Mouse (Mus musculus) retina, postnatal 7 days (tissue): ENCODE results near the gene Lamc3.

Experiments used
- DNase-seq: peaks from one replicate; pipeline ENCODE4 v3.0.0-alpha.2; 2012; ENCODE audit warnings: low read depth, low spot score

The Lamc3 gene

DNA sequence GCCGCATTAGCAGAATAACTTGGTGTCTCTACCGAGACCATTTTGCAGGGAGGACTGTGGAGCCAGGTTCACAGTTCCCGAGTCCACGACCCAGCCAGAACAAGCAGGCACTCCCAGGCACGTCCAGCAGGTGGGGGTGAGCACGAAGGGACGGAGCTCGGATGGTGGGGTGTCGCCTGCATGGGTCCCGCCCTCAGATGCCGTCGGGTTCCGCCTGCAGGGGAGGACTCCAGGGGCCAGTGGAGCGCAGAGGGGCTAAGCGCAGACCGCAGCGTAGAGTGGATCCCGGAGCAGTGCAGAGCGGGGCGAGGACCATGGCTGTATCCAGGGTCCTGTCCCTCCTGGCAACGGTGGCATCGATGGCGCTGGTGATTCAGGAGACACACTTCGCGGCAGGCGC, at the start of gene Lamc3:
Lamc3 (plus strand) TSS at position 262 of the 400 bp plus-strand sequence.
- DNase-seq, result no peak

DNA sequence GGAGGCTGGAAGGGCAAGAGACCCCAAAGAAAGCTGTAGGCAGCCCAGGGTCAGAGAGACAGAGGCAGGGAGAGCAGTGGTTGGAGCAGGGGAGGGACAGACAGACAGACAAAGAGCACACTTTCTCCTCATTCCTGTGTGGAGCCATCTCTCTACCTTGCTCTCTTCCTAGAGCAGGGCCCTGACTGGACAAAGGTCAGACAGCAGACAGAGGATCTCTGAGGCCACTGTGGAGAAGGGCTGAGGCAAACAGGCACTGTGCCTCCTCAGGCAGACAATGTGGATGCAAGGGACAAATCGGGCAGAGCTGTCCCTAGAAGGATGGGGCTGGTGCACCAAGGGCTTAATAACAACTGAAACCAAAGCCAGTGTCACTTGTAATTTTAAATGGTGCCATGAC, 48.2 kb upstream of the Lamc3 start:
- no peak for DNase-seq

DNA sequence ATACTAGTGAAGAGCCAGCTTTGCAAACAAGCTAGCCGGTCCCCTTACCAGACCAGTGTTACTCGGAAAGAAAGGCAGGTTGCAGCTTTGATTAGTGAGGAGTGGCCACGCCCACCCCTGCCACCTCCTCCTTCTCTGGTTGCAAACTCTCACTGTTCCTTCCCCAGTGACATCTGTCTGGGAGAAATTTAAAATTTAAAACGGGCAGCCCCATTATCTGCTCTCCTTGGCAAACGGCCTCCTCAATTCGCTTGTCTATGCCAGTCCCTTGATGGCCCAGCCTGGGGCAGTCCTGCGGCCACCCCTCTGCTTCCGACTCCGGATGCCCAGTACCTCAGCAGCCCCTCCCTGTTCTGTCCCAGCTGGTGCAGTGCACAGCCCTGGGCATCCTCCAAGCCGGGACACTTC, 42.4 kb upstream of the Lamc3 start:
- DNase-seq, result no peak

DNA sequence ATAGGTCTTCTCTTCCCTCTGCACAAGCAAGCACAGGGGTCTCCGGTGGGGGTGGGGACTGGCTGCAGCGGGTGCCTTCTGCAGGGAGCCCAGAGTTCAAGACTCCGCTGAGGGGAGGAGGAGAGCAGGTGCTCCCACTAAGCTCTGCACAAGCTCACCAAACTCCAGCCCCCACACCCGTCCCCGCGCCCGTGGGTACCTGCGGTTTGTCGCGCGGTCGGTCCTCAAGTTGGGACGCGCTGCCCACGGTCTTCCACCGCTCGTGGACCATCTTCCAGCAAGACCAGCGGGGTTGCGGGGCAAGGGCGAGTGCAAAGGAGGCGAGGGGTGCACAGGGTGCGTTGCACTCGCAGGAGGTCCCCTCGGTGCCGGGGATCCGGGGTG, 41.6 kb upstream of the Lamc3 start:
- DNase-seq, result no peak

DNA sequence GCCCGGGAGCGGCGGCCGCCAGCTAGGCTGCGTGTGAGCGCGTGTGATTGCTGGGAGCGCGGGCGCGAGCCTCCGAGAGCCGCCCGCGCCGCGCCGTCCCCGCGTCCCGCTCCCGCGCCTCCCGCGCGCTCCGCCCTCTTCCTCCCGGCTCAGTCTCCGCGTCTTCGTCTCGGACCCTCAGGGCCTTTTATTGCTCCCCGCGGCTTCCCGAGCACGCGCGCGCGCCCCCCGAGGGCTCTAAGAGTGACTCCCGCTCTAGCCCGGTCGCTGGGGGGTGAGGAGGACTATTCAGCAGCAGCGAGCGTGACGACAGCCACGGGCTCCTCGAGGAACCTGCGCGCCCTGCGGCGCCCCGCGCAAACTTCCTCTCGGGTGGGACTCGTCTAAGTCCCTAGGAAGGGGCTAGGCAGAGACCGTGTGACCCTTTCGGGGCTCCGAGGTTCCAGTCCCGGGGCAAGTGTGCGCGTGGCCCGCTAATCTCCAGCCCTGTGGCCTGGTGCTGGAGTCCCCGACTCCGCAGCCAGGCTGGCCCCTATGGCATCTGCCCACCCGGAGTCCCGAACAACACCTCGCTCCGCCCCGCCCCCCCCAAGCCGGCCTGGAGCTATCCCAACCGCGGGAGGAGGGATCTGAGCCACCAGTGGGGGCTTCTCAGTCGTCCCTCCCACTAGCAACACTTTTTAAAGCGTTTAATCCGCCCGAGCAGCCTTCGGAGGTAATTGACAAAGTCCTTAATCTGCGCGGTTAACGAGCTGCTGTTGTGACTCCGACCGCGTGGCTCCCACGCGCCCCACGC, 41.0 kb upstream of the Lamc3 start, which contains the start of gene Fibcd1:
Fibcd1 (minus strand) TSS at position 110 of the 796 bp plus-strand sequence.
- peak; percentile 49 for DNase-seq

DNA sequence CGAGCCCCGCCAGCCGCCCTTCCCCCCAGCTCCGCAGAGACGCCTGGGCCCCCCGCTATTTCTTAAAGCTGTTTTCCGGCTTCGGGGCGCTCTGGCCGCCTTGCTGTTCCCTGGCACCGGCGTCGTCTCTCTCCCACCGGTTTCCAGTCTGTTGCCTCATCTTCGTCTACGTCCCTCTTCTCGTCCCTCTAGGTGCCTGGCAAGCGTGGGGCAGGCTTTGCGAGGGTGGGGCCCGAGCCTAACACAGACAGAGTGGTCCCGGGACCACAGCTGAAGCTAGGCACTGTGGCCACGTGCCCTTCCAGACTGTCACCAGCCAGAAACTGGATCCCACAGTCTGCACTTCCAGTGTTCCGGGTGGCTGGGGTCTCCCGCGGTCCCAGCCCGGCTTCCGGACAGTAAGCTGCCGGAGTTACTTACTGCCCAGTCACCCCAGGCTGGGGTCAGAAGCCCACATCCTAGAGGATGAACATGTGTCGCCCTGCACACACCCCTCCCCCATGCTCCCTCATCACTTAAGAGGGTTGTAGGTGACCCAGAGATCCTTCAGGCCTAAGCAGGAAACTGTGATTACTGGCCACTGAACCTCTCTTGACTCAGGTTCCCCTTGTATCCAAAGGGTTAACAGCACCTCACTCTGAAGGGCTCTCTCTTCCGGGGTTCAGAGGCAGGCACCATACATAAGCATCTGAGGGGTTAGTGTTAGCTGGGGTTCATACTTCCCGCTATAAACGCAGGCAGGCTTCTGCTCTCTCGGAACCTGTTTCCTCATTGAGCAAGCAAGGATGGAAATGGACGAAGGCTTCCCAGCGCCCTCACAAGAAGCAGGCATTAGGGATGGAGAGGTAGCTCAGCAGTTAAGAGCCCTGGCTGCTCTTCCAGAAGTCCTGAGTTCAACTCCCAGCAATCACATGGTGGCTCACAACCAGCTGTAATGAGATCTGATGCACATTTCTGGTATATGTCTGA, 40.1 kb upstream of the Lamc3 start:
- no peak for DNase-seq

DNA sequence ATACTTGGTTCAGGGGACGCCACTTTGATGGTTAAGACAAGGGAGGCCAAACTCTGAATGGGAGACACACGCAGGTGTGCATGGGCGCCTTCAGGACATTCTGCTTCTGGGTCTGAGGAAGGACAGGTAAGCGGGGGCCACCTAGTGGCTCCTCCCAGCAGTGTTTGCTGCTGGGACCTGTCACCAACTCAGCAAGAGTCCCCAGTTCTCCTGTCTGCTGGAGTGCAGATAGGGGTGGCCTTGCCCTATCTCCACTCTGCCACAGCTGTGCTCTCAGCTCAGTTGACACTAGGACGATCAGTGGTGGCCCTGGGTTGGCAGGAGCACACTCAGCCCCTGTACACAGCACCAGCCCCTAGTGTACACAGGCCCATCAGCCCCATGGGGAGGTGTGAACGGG, 39.2 kb upstream of the Lamc3 start:
- no peak for DNase-seq

DNA sequence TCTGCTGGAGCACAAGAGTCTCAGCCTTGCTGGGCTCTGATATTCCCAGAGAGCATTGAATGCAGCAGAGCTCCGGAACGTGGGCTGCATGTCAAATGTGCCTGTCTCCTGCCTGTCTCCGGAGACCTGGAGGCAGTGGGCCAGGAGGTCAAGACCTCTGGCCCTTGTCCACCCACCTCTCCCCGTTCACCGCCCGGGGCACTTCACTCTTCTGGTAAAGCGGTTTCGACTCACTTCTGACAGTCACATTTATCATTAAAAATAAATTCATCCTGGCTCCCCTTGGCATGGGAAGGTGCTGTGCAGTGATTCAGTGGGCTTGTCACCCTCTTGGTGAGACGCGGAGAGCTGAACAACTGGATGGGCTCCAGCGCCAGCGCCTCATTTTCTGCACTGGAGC, 37.0 kb upstream of the Lamc3 start:
- no peak for DNase-seq

DNA sequence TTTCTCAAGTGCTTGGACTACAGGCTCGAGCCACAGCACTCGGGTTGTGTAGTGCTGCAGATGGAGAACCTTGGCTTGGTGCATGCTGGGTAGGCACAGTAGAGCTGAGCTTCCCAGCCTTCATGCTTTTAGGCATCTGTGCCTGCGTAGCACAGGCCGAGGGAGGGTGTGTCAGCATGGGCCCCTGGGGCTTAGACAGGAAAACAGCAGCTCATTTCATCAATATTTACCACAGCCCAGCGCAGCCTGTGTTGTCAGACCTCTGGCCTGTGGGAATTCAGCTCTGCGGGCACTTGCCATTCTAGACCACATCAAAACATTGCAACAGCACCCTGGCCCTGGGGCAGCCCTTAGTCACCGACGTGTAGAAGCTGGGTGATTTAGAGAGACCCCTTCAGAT, 31.1 kb upstream of the Lamc3 start:
- DNase-seq, result no peak

DNA sequence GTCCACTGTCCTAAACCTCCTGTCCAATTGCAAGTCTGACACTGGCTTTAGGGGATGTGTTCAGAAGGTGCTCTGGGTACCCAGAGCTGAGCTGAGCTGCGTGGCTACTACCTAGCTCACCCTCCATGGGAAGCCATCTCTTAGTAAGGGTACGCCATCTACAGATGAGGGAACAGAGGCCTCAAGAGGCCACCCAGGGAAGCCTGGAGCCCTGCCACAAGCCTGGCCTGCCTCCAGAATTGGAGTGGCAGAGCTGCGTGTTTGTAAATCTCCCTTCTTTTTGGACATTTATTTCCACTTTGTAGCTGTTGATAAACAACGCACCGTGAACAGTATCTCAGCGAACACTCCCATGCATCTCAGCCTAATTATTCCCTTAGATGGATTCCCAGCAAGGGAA, 29.9 kb upstream of the Lamc3 start:
- no peak for DNase-seq

DNA sequence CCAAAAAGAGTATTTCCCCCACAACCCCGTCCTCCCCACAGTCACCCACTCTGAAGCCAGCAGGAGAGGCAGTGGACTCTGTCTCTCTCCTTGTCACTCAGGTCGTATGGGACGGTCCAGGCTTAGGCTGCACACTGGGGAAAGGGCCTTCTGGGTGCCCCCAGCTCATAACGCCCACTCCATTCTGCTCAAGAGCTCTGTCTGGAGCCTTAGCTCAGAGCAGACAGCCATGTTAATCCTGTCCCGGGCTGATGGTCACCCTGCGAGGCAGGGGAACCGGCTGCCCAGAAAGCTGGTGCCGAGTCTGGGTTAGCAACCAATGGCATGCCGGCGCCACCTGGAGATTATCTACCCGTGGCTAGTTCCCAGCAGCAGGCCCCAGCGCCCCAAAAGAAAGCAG, 28.6 kb upstream of the Lamc3 start:
- no peak for DNase-seq

DNA sequence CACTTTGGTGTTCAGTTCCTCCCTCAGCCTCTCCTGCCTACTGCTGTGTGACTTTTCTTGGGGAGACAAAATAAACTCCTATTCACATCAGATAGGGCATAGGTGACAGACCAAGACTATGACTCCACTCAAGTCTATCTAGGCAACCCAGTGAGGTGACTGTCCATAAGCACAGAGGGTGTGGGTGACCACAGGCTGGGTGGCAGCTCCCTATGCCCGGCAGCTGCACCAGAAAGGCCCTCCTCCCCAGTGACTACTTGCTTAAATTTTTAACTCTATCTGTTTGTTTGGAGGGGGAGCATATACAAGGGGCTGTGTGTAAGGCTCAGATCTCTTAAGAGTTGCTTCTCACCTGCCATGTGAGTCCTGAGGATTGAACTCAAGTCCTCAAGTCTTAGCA, 24.2 kb upstream of the Lamc3 start:
- DNase-seq, result no peak

DNA sequence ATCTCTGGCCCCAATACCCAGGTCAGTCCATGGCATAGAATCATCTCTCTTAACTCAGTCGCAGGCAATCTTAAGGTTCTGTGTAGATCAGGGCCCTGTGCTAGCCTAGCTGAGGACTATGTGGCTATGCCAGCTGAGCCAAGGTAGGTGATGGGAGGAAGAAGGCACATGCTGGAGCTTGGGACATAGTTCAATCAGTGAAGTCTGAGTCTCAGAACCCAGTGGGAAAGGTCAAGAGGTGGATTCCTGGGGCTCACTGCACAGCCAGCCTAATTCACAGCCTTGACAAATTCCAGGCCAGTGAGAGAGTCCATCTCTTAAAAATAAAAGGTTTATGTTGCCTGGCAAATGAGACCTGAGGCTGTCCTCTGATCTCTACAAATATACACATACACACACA, 23.3 kb upstream of the Lamc3 start:
- DNase-seq, result no peak

DNA sequence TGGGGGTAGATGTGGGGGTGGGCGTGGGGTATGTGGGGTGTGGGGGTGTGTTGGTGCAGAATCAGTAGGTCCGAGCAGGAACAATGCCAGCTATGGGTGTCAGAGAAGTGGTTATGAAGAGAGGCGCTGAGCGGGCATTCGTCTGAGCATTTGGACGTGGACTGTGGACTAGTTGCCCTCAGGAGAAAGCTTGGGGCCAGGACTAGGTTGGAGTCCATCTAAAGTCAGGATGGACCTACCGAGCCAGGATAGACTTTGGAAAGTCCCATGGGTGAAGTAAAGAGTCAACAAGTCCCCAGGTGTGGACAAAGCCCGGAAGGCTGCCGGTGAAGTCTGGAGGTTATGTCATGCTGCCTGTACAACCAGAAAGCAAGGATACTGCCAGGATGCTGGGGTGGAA, 22.2 kb upstream of the Lamc3 start:
- no peak for DNase-seq

DNA sequence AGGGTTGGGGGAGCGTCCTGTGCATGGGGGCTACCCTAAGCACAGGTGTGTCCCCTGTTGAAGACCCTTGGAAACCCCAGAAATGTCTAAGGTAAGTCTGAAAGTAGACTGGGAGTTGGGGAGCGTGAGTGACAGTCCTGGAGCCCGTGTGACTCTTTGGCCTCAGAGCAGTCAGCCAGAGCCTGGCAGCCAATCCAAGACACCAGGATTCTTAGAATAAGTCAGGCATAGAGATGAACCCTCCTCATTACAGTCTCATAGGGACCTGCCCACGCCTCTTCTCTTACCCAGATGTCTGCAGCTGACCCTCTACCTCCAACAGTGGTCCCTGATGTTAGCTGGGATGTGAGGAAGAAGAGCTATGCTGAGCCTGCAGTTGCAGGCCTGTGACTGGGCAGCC, 21.8 kb upstream of the Lamc3 start:
- no peak for DNase-seq

DNA sequence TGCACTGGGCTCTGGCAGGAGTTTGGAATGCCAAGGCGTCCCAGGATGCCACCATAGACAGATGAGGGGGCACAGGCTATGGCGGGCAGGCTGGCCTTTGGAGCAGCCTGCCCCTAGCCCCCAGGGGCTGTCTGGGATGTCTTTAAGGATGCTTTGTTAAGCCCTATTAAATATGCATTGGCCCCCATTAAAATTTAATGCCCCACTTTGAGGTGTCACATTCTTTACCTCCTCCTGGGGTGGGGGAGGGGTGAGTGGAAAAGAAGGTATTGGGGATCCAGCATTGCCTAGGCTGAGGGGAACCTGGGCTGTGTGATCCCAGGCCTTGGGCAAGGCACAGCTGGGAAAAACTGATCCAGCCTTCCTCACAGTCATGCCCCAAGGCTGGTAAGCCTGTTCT, 21.3 kb upstream of the Lamc3 start:
- no peak for DNase-seq

DNA sequence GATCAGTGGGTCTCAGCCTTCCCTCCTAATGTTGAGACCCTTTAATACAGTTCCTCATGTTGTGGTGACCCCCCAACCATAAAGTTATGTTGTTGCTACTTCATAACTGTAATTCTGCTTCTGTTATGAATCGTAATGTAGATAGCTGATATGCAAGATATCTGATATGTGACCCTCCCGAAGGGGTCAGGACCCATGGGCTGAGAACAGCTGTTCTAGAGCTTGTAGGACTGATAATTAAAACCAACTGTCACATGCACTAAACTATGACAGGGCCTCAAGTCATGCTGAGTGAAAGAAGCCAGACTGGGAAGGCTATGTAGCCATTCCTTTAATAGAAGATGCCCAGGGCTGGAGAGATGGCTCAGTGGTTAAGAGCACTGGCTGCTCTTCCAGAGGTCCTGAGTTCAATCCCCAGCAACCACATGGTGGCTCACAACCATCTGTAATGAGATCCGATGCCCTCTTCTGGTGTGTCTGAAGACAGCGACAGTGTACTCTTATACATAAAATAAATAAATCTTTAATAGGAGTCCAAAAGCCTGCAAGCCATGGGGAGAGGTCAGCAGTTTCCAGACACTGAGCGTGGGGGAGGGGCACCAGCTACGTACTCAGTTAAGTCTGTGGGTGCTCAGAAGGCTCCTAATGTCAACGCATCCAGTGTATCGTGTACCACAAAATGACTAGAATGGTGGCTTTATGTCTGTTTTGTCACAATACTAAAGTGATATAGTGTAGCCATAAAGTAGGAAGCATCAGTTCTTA, 19.1 kb upstream of the Lamc3 start:
- no peak for DNase-seq

DNA sequence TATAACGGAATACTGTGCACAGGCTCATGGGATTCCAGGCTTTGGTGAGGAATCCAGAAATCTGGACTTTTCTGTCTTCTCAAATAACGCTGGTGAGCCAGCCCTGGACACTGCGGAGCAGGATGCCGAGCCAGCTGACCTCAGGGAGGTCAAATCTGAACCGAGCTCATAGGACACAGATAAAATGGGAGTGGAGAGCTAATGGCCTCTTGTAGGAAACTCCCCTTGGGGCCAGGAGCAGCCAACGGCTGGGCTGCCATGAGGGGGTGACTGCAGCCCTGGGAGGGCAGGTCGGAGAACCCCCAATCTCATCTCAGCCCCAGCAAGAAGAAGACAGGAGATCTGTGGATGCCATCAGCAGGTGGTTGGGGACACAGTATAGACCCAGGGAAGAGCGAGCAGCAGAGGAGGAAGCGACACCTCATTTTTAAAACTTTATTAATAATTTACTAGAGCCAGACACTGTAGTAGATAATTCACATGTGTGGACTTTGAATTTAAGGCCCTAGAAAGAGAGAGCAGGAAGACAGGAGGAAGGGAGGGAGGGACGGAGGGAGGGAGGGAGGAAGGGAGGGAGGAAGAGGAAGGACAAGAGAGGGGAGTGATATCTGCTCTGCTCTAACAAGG, 18.4 kb upstream of the Lamc3 start:
- DNase-seq, result no peak

DNA sequence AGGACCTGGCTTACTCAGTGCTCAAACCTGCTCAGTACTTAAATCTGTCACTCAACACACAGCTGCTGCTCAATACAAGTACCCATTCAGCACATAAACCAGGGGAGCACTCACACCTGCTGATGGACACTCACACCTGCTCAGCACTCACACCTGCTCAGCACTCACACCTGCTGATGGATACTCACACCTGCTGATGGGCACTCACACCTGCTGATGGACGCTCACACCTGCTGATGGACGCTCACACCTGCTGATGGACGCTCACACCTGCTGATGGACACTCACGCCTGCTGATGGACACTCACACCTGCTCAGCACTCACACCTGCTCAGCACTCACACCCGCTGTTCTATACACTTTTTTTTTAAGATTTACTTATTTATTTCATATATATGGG, 17.4 kb upstream of the Lamc3 start:
- no peak for DNase-seq

DNA sequence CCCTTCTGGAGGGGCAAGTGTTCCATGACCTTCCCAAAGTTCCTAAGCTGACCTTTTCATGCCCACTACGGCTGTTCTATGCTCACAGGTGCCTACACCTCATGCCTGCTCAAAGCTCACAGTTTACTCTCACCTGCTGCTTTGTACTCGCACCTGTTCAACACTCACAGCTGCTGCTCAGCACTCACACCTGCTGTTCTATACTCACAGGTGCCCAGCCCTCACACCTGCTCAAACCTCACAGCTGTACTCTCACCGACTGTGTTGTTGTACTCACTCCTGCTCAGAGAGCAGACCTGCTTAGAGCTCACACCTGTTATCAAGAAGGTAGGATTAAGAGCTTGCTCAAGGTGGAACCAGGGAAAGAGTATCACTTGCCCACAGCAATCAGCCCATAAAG, 16.4 kb upstream of the Lamc3 start:
- DNase-seq, result no peak

DNA sequence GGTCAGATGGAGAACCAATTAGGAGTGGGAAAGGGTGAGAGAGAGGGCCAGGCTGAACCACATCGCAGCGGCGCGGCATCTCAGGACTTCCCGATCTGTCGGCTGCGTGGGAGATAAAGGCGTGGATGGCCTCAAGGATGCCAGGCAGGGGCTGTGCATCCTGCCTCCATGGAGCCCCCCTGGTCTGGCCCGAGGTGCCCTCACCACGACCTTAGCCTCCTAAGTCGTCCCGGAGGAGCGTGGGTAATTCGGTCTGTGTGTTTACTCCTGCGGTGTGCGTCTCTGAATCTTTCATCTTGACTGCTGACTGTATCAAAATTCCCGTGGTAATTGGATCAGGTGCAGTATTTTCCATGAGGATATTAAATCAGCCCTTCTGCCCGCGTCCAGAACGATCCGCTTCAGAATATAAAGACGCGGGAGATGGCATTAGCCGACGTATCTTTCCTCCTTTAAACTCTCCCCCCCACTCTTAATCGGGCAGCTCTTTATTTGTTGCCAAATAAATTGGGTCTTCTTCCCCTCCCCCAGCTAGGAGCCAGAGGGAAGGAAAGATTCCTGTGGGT, 12.7 kb upstream of the Lamc3 start:
- DNase-seq, result no peak
